Mouse (Mus musculus): ENCODE results near the gene Cmss1. TPM values are rescaled to one million over a fixed set of nuclear protein-coding genes. Genes with fewer than 3 reads are reported as not detected.
A peak's percentile ranks its signal among the peaks of the same experiment; 100 is the strongest.

Gene Cmss1
- polyA plus RNA-seq, 1 experiment from 2014 or later = 40.5 TPM

DNA sequence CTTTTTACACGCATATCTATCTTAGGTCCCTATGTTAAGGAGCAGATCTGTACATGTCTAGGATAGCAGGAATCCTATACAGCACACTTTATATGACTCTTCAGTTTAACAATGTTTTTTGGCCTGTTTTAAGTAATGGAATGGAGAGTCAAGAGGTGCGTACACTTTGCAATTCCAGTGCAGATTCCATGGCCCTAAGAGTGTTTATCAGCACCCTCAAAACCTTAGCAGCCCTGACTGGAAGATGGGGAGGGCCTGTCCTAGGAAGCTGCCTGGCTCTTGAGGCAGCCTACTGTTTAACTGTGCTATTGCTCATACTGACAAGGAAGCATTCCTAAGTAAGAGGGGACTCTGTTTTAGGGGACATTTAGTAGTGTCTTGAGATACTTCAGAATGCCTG is 222.4 kb downstream of the Cmss1 start:
- 91% methylated on average over 2 of the region's 2 CpGs for WGBS
- H3K27ac ChIP-seq = no peak overlapping the region
- no peaks in the 10 kb centered on the region for H3K4me1 ChIP-seq
- H3K4me2 ChIP-seq (replicated peaks) = no peak overlapping the region
- no peak overlapping the region for H3K4me3 ChIP-seq
- no peak overlapping the region for H3K9ac ChIP-seq
- no peak for ATAC-seq (ENCODE audit: low FRiP score)
- H3K27me3 ChIP-seq = no peaks in the 10 kb centered on the region
- no peaks in the 10 kb centered on the region for H3K36me3 ChIP-seq
- no peaks in the 10 kb centered on the region for H3K9me3 ChIP-seq (replicated peaks)

DNA sequence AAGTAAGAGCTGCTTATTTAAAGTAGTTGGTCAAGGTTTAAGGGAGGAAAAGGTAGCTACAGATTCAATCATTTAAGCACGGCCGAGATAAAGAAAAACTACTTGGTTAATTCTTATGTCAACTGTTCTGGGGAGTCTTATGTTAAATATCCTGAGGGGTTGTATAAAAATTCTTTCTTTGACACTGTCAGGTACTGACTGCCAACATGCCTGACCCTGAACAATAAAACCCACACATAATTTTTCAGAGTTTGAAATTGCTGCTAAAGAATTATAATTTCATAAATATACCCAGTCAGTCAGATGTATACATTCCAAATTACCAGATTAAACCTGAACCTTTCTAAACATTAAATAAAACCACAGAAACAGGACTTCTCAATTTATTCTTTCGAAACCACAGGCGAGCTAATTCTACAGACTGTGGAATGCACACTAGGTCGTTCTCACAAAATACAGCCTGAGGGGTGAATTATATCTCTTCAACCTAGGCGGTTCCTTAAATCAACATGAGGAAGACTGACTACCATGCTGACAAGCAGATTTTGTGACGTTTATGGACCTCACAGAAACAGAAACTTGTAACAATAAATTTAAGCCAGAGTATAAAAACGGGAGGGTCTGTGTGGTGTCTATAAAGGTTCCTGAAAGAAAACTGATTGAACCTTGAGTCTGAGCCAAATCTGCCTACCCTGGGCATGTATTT is 223.2 kb downstream of the Cmss1 start:
- H3K36me3 ChIP-seq = no peaks in the 10 kb centered on the region
- no peak overlapping the region for H3K27ac ChIP-seq
- H3K9ac ChIP-seq = no peak overlapping the region
- ATAC-seq (ENCODE audit: low FRiP score) = no peak
- H3K4me2 ChIP-seq (replicated peaks) = no peak overlapping the region
- no peaks in the 10 kb centered on the region for H3K27me3 ChIP-seq
- no peaks in the 10 kb centered on the region for H3K4me1 ChIP-seq
- no peak overlapping the region for H3K4me3 ChIP-seq
- 77% methylated on average over 8 of the region's 8 CpGs for WGBS
- no peaks in the 10 kb centered on the region for H3K9me3 ChIP-seq (replicated peaks)

DNA sequence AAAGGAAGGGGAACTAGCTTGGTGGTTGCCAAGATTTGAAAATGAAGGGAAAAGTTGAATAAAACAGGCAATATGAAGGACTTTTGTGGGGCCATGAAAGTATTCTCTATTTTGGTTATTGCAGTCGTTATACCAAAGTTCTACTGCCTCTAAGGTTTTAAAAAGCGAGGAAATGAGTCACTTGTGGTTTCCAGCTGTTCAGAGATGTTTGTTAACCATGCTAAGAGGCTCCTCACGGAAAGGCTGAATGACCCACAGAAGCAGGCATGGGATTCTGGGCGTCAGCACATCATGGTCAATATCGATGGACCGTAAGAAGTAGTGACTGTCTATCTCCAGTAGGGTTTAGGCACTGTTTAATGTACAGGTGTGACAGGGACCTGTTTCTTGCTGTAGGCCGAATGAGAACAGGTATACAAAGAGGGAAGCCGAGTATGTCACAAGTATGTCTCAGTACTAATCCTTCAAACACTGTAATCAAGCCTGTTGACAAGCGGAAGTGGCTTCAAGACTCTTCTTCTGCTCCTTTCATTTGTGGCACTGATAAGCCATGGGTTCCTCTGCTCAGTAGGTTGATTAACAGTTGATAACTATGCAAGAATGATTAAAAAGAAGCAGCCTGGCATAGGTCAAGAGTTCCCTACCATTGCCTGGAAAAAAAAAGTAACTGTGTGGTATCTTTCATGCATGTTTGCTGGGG is 227.9 kb downstream of the Cmss1 start:
- Histone ChIP-seq H3K4me1 (no peaks in the 10 kb centered on the region), H3K27ac (no peak overlapping the region), H3K9me3 (replicated peaks) (no peaks in the 10 kb centered on the region), H3K36me3 (no peaks in the 10 kb centered on the region), H3K4me3 (no peak overlapping the region), H3K27me3 (no peaks in the 10 kb centered on the region), H3K4me2 (replicated peaks) (no peak overlapping the region), H3K9ac (no peak overlapping the region)
- 90% methylated on average over 9 of the region's 9 CpGs for WGBS
- no peak for ATAC-seq (ENCODE audit: low FRiP score)

DNA sequence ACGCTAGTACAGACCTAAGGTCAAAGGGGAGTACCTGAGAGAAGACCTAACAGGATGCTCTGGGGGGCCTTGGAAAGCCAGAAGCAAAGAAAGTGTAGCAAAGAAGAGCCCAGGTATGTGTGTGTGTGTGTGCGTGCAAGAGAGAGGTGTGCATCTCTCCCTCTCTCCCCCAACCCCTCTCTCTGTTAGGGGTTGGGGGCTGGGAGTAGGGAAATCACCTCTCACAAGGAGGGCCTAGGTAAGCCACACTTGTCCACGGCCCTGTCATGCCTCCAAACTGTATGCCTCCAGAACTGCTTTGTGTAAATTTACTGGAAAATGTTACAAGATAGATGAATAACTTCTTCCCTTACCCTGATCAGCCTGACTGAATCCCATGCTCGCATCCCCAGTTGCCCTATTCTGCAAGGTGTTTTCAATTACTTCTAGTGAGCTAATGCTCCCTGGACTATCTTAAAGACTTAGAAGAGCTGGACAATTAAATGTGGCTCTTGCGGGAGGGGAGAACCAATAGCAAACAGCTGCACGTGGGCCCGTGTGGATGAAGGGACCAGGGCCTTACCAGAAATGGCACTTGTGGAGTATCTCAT is 231.3 kb downstream of the Cmss1 start:
- no peak for ATAC-seq (ENCODE audit: low FRiP score)
- Histone ChIP-seq H3K27me3 (no peaks in the 10 kb centered on the region), H3K9ac (no peak overlapping the region), H3K4me2 (replicated peaks) (no peak overlapping the region), H3K4me3 (no peak overlapping the region), H3K27ac (no peak overlapping the region), H3K9me3 (replicated peaks) (no peaks in the 10 kb centered on the region), H3K36me3 (no peaks in the 10 kb centered on the region), H3K4me1 (no peaks in the 10 kb centered on the region)
- 89% methylated on average over 7 of the region's 7 CpGs for WGBS

DNA sequence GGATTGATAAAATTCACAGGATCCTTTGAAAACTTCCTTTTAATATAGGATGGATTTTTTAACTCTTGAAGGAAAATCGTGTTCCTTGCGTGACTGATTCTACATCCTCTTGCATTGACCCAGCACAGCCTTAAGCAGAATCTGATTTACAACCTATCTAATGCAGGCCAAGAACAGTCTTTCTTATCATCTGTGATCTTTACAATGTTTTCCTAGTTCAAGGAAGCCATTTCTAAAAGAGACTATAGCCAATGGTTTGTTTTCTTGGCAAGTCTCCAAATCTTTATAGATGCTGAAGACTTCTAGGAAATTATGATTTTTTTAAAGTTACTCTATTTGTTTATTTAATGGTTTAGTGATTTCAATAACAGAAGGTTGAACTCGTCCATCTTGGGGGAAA is 234.5 kb downstream of the Cmss1 start:
- WGBS = 95% methylated on average over 3 of the region's 3 CpGs
- Histone ChIP-seq H3K9me3 (replicated peaks) (no peaks in the 10 kb centered on the region), H3K27me3 (no peaks in the 10 kb centered on the region), H3K27ac (no peak overlapping the region), H3K4me2 (replicated peaks) (no peak overlapping the region), H3K9ac (no peak overlapping the region), H3K4me3 (no peak overlapping the region), H3K36me3 (no peaks in the 10 kb centered on the region), H3K4me1 (0 out of 2 replicates have a peak, but pooled peaks cover 3% of the 10 kb centered on the region)
- no peak for ATAC-seq (ENCODE audit: low FRiP score)

DNA sequence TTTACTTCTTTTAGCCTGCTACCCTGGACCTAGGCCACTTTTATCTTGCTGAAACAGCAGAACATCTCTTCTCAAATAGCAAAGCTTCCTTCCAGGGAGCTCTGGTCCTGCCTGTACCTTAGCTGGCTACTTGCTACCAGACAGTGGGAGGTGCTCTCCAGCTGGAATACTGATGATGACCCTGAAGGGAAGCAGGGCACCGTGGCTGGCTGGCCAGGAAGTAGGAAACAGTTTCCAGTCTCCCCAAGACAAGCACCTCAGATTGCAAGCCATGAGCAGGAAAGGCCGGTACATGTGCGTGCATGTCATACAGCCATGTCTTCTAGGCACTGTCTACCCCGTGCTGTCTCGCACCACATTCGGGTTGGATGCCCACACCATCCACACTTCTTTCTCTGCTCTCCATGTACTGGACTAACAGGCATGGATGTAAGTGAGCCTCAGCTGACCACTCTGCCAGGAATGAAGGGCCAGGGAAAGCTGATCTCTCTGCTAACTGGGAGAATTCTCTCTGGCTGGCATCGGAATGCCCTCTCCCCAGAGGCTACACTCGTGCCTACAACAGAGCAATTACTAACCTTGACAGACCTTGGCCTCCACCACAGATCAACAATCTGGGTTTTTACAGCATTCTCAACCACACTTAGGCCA is 236.7 kb downstream of the Cmss1 start:
- 0 out of 2 replicates have a peak overlapping the region, but pooled peaks have one; percentile 17 for H3K27ac ChIP-seq
- H3K9me3 ChIP-seq (replicated peaks) = no peaks in the 10 kb centered on the region
- H3K36me3 ChIP-seq = no peaks in the 10 kb centered on the region
- H3K27me3 ChIP-seq = no peaks in the 10 kb centered on the region
- 76% methylated on average over 8 of the region's 8 CpGs for WGBS
- H3K4me1 ChIP-seq = peaks cover 7% of the 10 kb centered on the region; the same call in 1 of the 2 replicates
- no peak overlapping the region for H3K4me2 ChIP-seq (replicated peaks)
- no peak for ATAC-seq (ENCODE audit: low FRiP score)
- H3K4me3 ChIP-seq = no peak overlapping the region
- no peak overlapping the region for H3K9ac ChIP-seq

DNA sequence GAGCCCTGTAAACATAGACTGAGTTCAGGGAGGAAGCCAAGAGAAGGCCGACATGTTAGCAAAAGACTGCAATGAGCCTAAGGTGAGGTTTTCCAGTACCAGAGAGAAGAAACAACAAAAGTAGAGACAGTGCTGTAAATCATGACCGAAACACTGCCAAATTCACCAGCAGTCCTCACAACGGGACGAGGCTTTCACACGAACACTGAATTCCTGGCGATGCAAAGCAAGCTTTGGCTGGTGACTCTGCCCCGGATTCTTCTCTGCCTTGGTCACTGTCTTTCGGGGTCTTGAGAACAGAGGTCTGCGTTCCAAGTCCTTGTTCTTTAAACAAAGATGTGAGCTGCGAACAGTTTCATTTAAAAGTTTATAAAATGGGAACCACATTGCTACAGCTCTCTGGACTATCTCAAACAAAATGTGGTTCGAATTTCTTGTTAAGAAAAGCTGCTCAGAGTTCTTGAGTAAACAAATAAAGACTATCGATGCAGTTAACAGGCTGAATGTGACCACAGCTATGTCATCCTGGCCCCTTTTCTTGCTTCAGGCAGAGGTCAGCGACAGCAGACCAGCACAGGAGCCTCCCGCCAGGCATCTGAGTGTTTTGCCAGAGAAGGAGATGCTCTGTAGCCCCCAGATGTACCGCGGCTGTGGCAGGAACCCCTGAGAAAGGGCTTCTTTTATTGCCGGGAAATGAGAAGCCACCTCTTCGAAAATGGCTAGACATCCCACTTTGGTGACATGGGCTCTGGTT is 239.5 kb downstream of the Cmss1 start:
- Histone ChIP-seq H3K27me3 (no peaks in the 10 kb centered on the region), H3K4me3 (no peak overlapping the region), H3K27ac (no peak overlapping the region), H3K9me3 (replicated peaks) (no peaks in the 10 kb centered on the region), H3K9ac (no peak overlapping the region), H3K4me1 (peaks cover 15% of the 10 kb centered on the region), H3K36me3 (no peaks in the 10 kb centered on the region), H3K4me2 (replicated peaks) (no peak overlapping the region)
- WGBS = 72% methylated on average over 18 of the region's 18 CpGs
- ATAC-seq (ENCODE audit: low FRiP score) = no peak

DNA sequence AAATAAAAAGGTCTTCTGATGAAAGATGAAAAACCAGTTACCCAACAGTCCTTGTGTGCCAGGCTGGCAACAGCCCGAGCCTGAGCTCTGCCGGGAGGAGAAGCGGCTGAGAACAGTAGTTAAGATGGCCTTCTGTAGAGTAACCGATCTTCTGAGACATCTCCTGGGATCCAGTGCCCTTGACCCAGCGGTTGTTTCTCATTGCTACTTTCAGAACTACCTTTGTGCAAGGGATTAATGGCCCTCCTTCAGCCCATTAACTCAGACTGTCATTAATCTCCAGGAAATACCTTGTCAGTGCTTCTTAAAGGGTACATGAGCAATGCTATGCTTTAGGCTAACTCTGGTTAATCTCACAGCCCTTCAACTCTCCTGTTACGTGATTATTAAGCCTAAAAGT is 240.5 kb downstream of the Cmss1 start:
- H3K9ac ChIP-seq = no peak overlapping the region
- H3K36me3 ChIP-seq = no peaks in the 10 kb centered on the region
- no peaks in the 10 kb centered on the region for H3K9me3 ChIP-seq (replicated peaks)
- ATAC-seq (ENCODE audit: low FRiP score) = no peak
- H3K4me3 ChIP-seq = no peak overlapping the region
- H3K27me3 ChIP-seq = no peaks in the 10 kb centered on the region
- H3K4me1 ChIP-seq = peaks cover 15% of the 10 kb centered on the region
- H3K4me2 ChIP-seq (replicated peaks) = no peak overlapping the region
- WGBS = 59% methylated on average over 6 of the region's 6 CpGs
- H3K27ac ChIP-seq = no peak overlapping the region

DNA sequence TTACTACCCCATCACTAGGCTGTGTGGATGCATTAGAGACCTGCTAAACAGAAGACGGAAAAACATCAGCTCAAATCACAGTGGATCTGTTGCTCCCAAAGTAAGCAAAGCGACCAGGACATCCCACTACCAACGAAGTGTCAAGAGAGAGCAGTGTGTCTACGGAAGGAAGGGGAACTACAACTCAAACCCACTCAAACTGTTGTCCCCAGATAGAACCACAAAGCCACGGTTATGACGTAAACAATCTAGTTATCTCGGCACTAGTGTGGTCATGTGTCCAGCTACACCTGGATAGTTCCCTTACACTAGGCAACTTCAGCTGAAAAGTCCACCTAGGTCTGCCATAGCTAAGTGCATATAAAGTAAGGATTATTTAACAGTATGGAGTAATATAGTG is 242.2 kb downstream of the Cmss1 start:
- WGBS = 87% methylated on average over 7 of the region's 7 CpGs
- Histone ChIP-seq H3K9me3 (replicated peaks) (no peaks in the 10 kb centered on the region), H3K4me1 (peaks cover 15% of the 10 kb centered on the region)

DNA sequence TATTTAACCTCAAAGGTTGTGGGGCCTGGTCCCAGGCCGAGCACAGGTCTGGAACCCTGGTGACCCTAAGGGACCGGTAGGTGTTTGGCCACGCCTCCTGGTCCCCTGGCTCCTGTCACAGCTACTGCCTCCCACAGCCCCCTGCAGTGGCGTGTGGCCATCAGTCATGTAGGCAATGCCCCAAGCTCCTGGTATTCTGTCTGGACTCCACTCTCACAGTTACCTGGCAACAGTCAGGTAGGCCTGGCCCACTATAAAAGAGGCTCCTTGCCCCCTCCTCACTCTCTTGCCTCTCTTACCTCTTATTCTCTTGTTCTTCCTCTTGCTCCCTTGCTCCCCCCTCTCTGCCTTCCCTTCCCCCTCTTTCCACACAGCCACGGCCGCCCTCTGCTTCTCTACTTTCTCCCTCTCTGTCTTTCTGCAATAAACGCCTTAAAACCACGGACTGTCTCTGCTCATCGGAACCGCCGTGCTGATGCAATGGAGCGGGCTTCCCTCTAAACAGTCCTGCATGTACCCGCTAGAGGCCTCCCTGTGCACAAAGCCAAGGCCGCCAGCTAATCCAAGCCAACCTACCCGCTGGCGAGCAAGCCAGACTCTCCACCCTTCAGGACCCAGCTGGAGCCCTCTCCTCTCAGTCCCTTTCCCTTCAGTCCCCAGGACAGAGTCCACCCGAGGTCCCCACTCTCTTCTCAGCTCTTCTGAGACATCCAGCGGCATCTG is 243.8 kb downstream of the Cmss1 start:
- ATAC-seq (ENCODE audit: low FRiP score) = peak; percentile 83
- Histone ChIP-seq H3K27ac (no peak overlapping the region), H3K36me3 (no peaks in the 10 kb centered on the region), H3K9me3 (replicated peaks) (no peaks in the 10 kb centered on the region), H3K4me3 (no peak overlapping the region), H3K9ac (peak overlapping the region; percentile 18; the same call in 1 of the 2 replicates), H3K27me3 (no peaks in the 10 kb centered on the region), H3K4me1 (peaks cover 15% of the 10 kb centered on the region), H3K4me2 (replicated peaks) (peak overlapping the region; percentile 41)
- whole genome bisulfite sequencing = 32% methylated on average over 18 of the region's 18 CpGs

More for the DNA sequence above, 242.2 kb downstream of the Cmss1 start:
- Histone ChIP-seq H3K9ac (no peak overlapping the region), H3K27ac (no peak overlapping the region), H3K4me3 (no peak overlapping the region), H3K27me3 (no peaks in the 10 kb centered on the region), H3K36me3 (no peaks in the 10 kb centered on the region), H3K4me2 (replicated peaks) (no peak overlapping the region)
- no peak for ATAC-seq (ENCODE audit: low FRiP score)

DNA sequence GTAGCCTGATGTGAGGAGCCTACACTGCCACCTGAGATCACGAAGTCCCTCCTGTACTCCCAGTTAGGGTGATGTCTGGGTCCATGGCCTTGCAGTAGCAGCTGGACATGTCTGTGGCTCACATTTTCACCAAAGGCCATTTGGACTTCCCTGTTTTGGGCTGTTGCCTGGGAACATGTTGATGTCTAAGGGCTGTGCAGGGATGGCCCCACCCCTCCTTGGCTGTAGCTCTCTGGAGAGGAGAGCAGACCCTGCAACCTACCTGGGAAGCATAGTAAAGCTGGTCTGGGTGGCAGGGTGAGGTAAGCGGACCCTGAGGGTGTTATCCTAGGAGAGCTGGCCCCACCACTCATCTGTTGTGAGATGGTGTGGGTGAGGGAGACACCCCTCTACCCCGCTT is 245.9 kb downstream of the Cmss1 start:
- Histone ChIP-seq H3K4me3 (no peak overlapping the region), H3K9ac (no peak overlapping the region), H3K27me3 (no peaks in the 10 kb centered on the region), H3K4me1 (peaks cover 8% of the 10 kb centered on the region), H3K4me2 (replicated peaks) (no peak overlapping the region), H3K9me3 (replicated peaks) (no peaks in the 10 kb centered on the region), H3K27ac (no peak overlapping the region), H3K36me3 (no peaks in the 10 kb centered on the region)
- no peak for ATAC-seq (ENCODE audit: low FRiP score)
- 96% methylated on average over 3 of the region's 3 CpGs for WGBS

All from hindbrain, embryonic 12.5 days (tissue).